Mouse (Mus musculus) ES-E14 (cell line): ENCODE data around the gene Iqgap2. TPM values are rescaled to one million over a fixed set of nuclear protein-coding genes. Genes with fewer than 3 reads are reported as not detected.

Experiments
- DNase-seq: peaks from one replicate; pipeline ENCODE4 v3.0.0-alpha.2; 2013; ENCODE audit warnings: low read depth, low spot score
- H3K27ac ChIP-seq: 2 replicates; pipeline ENCODE4 v1.5.1; 2012; ENCODE audit warnings: low read depth, mild to moderate bottlenecking, low read length, moderate library complexity, mixed read lengths; ENCODE audit not compliant: poor library complexity, insufficient read depth, severe bottlenecking
- H3K36me3 ChIP-seq: 2 replicates; pipeline ENCODE4 v1.6.1; 2012; ENCODE audit warnings: mild to moderate bottlenecking, low read length, moderate library complexity, mixed read lengths; ENCODE audit not compliant: control insufficient read depth, poor library complexity, insufficient read depth, severe bottlenecking
- H3K4me1 ChIP-seq, 2 experiments: fragments of 150-350 bp in 1 of 2; sonication (generic) in 1 of 2; 2 replicates each; pipeline ENCODE4 v1.6.1; 2012; ENCODE audit warnings: low read length in 2 of 2, mild to moderate bottlenecking in 1 of 2, mixed read lengths in 1 of 2; ENCODE audit not compliant: control insufficient read depth in 2 of 2, insufficient read depth in 2 of 2, poor library complexity in 1 of 2
- H3K4me3 ChIP-seq, 2 experiments: fragments of 150-350 bp in 1 of 2; sonication (generic) in 1 of 2; 2 replicates each; pipeline ENCODE4 v1.5.1; 2012; ENCODE audit warnings: low read length in 2 of 2, low read depth in 1 of 2, mild to moderate bottlenecking in 1 of 2, mixed read lengths in 1 of 2; ENCODE audit not compliant: insufficient read depth in 1 of 2, poor library complexity in 1 of 2, severe bottlenecking in 1 of 2
- H3K9ac ChIP-seq: 2 replicates; pipeline ENCODE4 v1.6.1; 2012; ENCODE audit warnings: low read depth, mild to moderate bottlenecking, low read length, mixed read lengths; ENCODE audit not compliant: poor library complexity, insufficient read depth, severe bottlenecking
- H3K9me3 ChIP-seq: fragments of 150-350 bp; sonication (generic); 2 replicates; pipeline ENCODE4 v1.6.1; 2012; ENCODE audit warnings: low read depth, mild to moderate bottlenecking, low read length; ENCODE audit not compliant: control insufficient read depth, insufficient read depth
- CHD2 ChIP-seq: IDR thresholded peaks from 2 replicates; pipeline ENCODE4 v1.6.1; 2014; ENCODE audit warnings: mild to moderate bottlenecking, low read depth, low read length, inconsistent platforms
- HCFC1 ChIP-seq: IDR thresholded peaks from 2 replicates; pipeline ENCODE4 v1.6.1; 2012; ENCODE audit warnings: low read length, inconsistent platforms, borderline replicate concordance; ENCODE audit not compliant: insufficient read depth
- MAFK ChIP-seq: IDR thresholded peaks from 2 replicates; pipeline ENCODE4 v1.6.1; 2014; ENCODE audit warnings: mild to moderate bottlenecking, low read depth, low read length, inconsistent platforms; ENCODE audit not compliant: insufficient read depth
- ZC3H11A ChIP-seq: IDR thresholded peaks from 2 replicates; pipeline ENCODE4 v1.6.1; 2012; ENCODE audit warnings: low read depth, mild to moderate bottlenecking, inconsistent platforms, low read length, borderline replicate concordance
- ZNF384 ChIP-seq: IDR thresholded peaks from 2 replicates; pipeline ENCODE4 v1.6.1; 2012; ENCODE audit warnings: low read depth, low read length, inconsistent platforms
- in situ Hi-C, 2 experiments: fragments of 600-800 bp; cut with MboI; formaldehyde crosslinking; loops; one replicate each; pipeline ENCODE4 v1.15.1; 2025; ENCODE audit warnings: low sequenced_read_pairs in 2 of 2, inconsistent platforms in 1 of 2; ENCODE audit not compliant: unreplicated experiment in 2 of 2
- total RNA-seq: library from RNA; depleted of rRNA; stranded (reverse); fragments of 300-350 nt; gene quantifications from 2 replicates; pipeline ENCODE4 v1.2.3, GENCODE M21; 2012

Gene Iqgap2
- total RNA-seq, 1 experiment, result 15.0 TPM

DNA sequence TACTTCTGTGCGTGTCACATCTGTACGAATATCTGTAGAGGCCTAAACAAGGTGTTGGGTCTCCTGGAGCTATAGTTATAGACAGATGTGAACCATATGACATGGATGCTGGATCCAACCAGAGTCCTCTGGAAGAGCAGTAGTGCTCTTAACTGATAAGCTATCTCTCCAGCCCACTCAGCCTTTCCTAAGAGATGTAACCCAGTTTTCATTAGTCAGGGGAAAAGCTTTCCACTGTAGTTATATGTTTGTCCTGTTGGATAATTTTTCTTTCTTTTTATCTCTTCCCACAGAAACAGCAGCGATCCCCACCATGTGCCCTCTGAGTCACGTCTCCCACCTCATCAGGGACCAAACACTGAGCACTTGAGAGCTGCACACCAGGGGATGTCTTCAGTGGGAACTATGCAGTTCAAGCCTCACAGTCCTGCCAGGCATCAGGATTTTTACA, 212.2 kb downstream of the Iqgap2 start:
- H3K36me3 ChIP-seq, result no peaks in the 10 kb centered on the region
- no peak overlapping the region for H3K9ac ChIP-seq
- TF ChIP-seq HCFC1, result no peak
- no peak for TF ChIP-seq CHD2
- no peak for TF ChIP-seq MAFK
- no peak for TF ChIP-seq ZC3H11A
- no peak for TF ChIP-seq ZNF384
- in situ Hi-C loops, result no loop called here
- H3K4me3 ChIP-seq, result no peak overlapping the region
- no peak for DNase-seq
- no peaks in the 10 kb centered on the region for H3K4me1 ChIP-seq
- H3K9me3 ChIP-seq, result no peaks in the 10 kb centered on the region
- H3K27ac ChIP-seq, result no peak overlapping the region

- no peak for TF ChIP-seq ZC3H11A
- TF ChIP-seq CHD2, result no peak
- TF ChIP-seq ZNF384, result no peak
- no peak for TF ChIP-seq HCFC1
- TF ChIP-seq MAFK, result no peak
- no peaks in the 10 kb centered on the region for H3K4me1 ChIP-seq
- no peaks in the 10 kb centered on the region for H3K9me3 ChIP-seq
- DNase-seq, result no peak
- in situ Hi-C loops, result no loop called here
- no peak overlapping the region for H3K27ac ChIP-seq
- H3K9ac ChIP-seq, result no peak overlapping the region
- no peaks in the 10 kb centered on the region for H3K36me3 ChIP-seq
- H3K4me3 ChIP-seq, result no peak overlapping the region
Measured at GRCm38 (mm10) chr13:95679078-95679477, 212.6 kb downstream of the Iqgap2 start.

GRCm38 (mm10) chr13:95672372-95672771, 219.3 kb downstream of the Iqgap2 start:
- Histone ChIP-seq H3K27ac (no peak overlapping the region), H3K36me3 (no peaks in the 10 kb centered on the region), H3K9me3 (no peaks in the 10 kb centered on the region), H3K9ac (no peak overlapping the region), H3K4me1 (no peaks in the 10 kb centered on the region), H3K4me3 (no peak overlapping the region)
- no peak for DNase-seq
- in situ Hi-C loops, result no loop called here
- TF ChIP-seq ZC3H11A, result no peak
- TF ChIP-seq HCFC1, result no peak

DNA sequence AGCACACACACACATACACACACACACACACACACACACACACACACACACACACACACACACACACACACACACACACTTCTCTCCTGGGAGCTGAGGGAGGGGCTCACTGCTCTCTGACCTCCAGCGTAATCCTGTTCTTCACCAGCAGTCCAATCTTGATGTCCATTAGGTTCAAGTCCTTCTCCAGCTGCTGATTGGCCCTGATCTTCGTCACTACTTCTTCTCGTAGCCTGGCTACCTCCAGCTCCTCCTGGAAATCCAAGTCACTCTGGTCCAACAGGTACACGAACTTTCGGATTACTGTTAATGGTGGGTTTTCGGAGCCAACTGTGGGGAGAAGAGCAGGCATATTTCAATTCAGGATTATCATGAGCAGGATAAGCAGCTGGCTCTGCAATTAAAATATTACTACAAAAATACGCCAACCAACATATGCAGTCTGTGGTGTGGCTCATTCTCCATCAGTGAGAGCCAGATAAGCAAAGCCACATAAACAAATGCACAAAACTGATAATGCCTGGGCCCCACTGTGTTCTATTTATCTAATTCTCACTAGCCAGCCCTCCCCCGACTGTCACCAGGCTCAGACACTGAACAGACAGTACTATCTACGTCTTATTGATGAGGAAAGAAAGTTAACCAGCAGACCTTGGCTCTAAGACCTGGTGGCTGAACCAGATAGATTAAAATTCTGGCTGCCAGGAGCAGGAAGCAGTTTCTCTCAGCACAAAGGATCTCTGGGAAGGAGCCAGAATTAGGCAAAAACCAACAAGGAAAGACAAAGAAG, 220.4 kb downstream of the Iqgap2 start:
- DNase-seq, result no peak
- in situ Hi-C loops, result no loop called here
- no peak for TF ChIP-seq MAFK
- Histone ChIP-seq H3K4me1 (no peaks in the 10 kb centered on the region), H3K27ac (no peak overlapping the region), H3K9me3 (no peaks in the 10 kb centered on the region), H3K9ac (no peak overlapping the region; the same call in 1 of the 2 replicates), H3K36me3 (no peaks in the 10 kb centered on the region), H3K4me3 (no peak overlapping the region)

DNA sequence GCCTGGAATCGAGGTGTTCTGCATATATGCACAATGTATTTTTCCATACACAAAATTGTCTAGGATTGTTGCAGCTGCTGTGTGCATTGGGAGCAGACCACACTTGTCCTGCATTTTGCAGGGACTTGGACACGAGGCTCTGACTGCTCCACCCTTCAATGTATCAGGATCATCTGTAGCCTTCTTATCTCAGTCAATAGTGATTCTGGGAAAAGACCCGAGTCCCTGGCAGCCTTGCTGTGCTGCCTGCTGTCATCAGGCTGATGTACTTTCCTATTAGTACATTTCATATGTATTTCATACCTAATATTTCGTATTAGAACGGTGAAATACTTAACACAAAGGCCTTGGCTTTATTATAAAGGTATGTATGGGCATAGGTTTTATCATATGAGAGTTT, 221.2 kb downstream of the Iqgap2 start:
- no peak for DNase-seq
- no peaks in the 10 kb centered on the region for H3K9me3 ChIP-seq
- H3K4me3 ChIP-seq, result no peak overlapping the region
- no peak overlapping the region for H3K27ac ChIP-seq
- H3K36me3 ChIP-seq, result no peaks in the 10 kb centered on the region
- H3K9ac ChIP-seq, result no peak overlapping the region
- TF ChIP-seq MAFK (no peak), ZNF384 (no peak), ZC3H11A (no peak), HCFC1 (no peak), CHD2 (no peak)
- in situ Hi-C loops, result no loop called here
- no peaks in the 10 kb centered on the region for H3K4me1 ChIP-seq
